Mouse (Mus musculus): ENCODE data around the gene Gm6812. TPM values are rescaled to one million over a fixed set of nuclear protein-coding genes. Genes with fewer than 3 reads are reported as not detected.
"Not testable (repeated sequence)": the region's sequence is repeated elsewhere in the genome, so short reads cannot be mapped to it uniquely, and the experiment has no call there.

The Gm6812 gene
- not detected in 2 replicates for polyA plus RNA-seq (2015; fragmentation: Nextera tagmentation; extraction: Ambion mirVana)

DNA sequence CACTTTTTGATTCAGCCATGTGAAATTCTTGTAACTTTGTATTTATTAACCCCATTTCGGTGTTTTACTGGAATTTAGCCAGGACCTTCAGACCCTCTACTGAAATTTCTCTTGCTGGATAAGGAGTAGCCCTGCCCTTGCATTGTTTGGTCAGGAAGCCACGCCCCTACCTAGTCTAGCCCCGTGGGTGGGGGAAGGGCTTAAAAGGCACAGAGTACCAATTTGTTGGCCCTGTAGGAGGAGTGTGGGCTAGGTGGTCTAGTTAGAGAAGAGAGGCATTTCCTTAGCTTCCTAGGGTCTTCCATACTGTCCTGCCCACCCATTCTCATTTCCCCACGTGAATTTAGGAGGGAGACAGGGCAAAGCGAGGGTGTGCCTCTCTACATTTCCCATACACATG, at the start of gene Gm6812:
Gene Gm6812, minus strand, starts transcription at position 101 of the 400 bp plus-strand sequence.
- H3K4me3 ChIP-seq (ENCODE audit: low read depth, low read length); H3K27me3 ChIP-seq (ENCODE audit: control insufficient read depth, insufficient read depth, low read depth, low read length); H3K27ac ChIP-seq (ENCODE audit: low read length); H3K9ac ChIP-seq (ENCODE audit: low read depth, low read length); H3K9me3 ChIP-seq (replicated peaks; ENCODE audit: control insufficient read depth, low read length); H3K36me3 ChIP-seq (ENCODE audit: control insufficient read depth, insufficient read depth); H3K4me1 ChIP-seq (ENCODE audit: control insufficient read depth, low read depth, low read length); ATAC-seq (ENCODE audit: low read depth); H3K4me2 ChIP-seq (ENCODE audit: low read depth, low read length): not testable (repeated sequence)
- 50% methylated on average over 3 of the region's 5 CpGs for WGBS (ENCODE audit: insufficient replicate concordance)

GRCm38 (mm10) chrX:68865145-68865544, 27.7 kb downstream of the Gm6812 start:
- WGBS (ENCODE audit: insufficient replicate concordance), result 19% methylated on average over 2 of the region's 2 CpGs

More at GRCm38 (mm10) chrX:68865145-68865544, 27.7 kb downstream of the Gm6812 start:
- no peaks in the 10 kb centered on the region for H3K9me3 ChIP-seq (replicated peaks; ENCODE audit: control insufficient read depth, low read length)
- no peaks in the 10 kb centered on the region for H3K27me3 ChIP-seq (ENCODE audit: control insufficient read depth, insufficient read depth, low read depth, low read length)
- ATAC-seq (ENCODE audit: low read depth), result no peak
- no peaks in the 10 kb centered on the region for H3K4me1 ChIP-seq (ENCODE audit: control insufficient read depth, low read depth, low read length)
- no peak overlapping the region for H3K9ac ChIP-seq (ENCODE audit: low read depth, low read length)
- H3K27ac ChIP-seq (ENCODE audit: low read length), result no peak overlapping the region
- H3K36me3 ChIP-seq (ENCODE audit: control insufficient read depth, insufficient read depth), result no peaks in the 10 kb centered on the region
- H3K4me3 ChIP-seq (ENCODE audit: low read depth, low read length), result no peak overlapping the region
- no peak overlapping the region for H3K4me2 ChIP-seq (ENCODE audit: low read depth, low read length)

Other genes starting within 250 kb of the Gm6812 start
- 24.0 and 24.4 TPM in 2 replicates for gene Fmr1, start 214.5 kb downstream of the Gm6812 start, polyA plus RNA-seq (2015; fragmentation: Nextera tagmentation; extraction: Ambion mirVana)
- 0.35 and 0.79 TPM in 2 replicates for gene Fmr1nb, start 131.2 kb downstream of the Gm6812 start, polyA plus RNA-seq (2015; fragmentation: Nextera tagmentation; extraction: Ambion mirVana)
- 0.72 and 0.82 TPM in 2 replicates for gene Gm14698, start 72.0 kb downstream of the Gm6812 start, polyA plus RNA-seq (2015; fragmentation: Nextera tagmentation; extraction: Ambion mirVana)